Mouse (Mus musculus) hematopoietic stem cell, adult 5-6 weeks (primary cell): ENCODE results near the gene Gm21190. TPM values are rescaled to one million over a fixed set of nuclear protein-coding genes. Genes with fewer than 3 reads are reported as not detected.
"Not testable (repeated sequence)": the region's sequence is repeated elsewhere in the genome, so short reads cannot be mapped to it uniquely, and the experiment has no call there.

Source experiments
- ATAC-seq, 2 experiments: fragments of 125-278 bp in 1 of 2; replicated peaks in 1 of 2; 2 replicates each; pipeline ENCODE4 v1.8.0; 2016 to 2017; ENCODE audit warnings: inconsistent platforms in 2 of 2, mild to moderate bottlenecking in 2 of 2, moderate number of reproducible peaks in 2 of 2, low read depth in 1 of 2, moderate TSS enrichment in 1 of 2; ENCODE audit not compliant: low FRiP score in 2 of 2, poor library complexity in 2 of 2, severe bottlenecking in 2 of 2, insufficient read depth in 1 of 2, low TSS enrichment in 1 of 2
- total RNA-seq: library from RNA; stranded (forward); fragments of 172-1452, 232-1000 nt; gene quantifications from 2 replicates; pipeline ENCODE4 v1.2.3, GENCODE M21; 2017

Gm21190 gene
- not detected in 2 replicates for total RNA-seq

GRCm38 (mm10) chr5:15529122-15529521, at the start of gene Gm21190:
Gm21190 (minus strand) TSS chr5:15529222.
- not testable (repeated sequence) for ATAC-seq

- ATAC-seq, result not testable (repeated sequence)
Observed at GRCm38 (mm10) chr5:15577033-15577432, 48.0 kb upstream of the Gm21190 start, which contains the start of gene Gm21083. Gm21083 (plus strand) TSS chr5:15577333.

- ATAC-seq, result not testable (repeated sequence)
Observed at GRCm38 (mm10) chr5:15573735-15574134, 44.7 kb upstream of the Gm21190 start.

- not testable (repeated sequence) for ATAC-seq
Observed at GRCm38 (mm10) chr5:15561425-15562264, 32.6 kb upstream of the Gm21190 start.

- ATAC-seq, result not testable (repeated sequence)
Observed at GRCm38 (mm10) chr5:15558654-15559053, 29.6 kb upstream of the Gm21190 start.

- not testable (repeated sequence) for ATAC-seq
Observed at GRCm38 (mm10) chr5:15549606-15550005, 20.6 kb upstream of the Gm21190 start.

GRCm38 (mm10) chr5:15549134-15549533, 20.1 kb upstream of the Gm21190 start:
- not testable (repeated sequence) for ATAC-seq

- ATAC-seq, result not testable (repeated sequence)
Observed at GRCm38 (mm10) chr5:15548642-15549041, 19.6 kb upstream of the Gm21190 start.

GRCm38 (mm10) chr5:15522470-15522869, 6.6 kb downstream of the Gm21190 start:
- ATAC-seq, result not testable (repeated sequence)

GRCm38 (mm10) chr5:15522028-15522427, 7.0 kb downstream of the Gm21190 start:
- ATAC-seq, result not testable (repeated sequence)

- not testable (repeated sequence) for ATAC-seq
Observed at GRCm38 (mm10) chr5:15520418-15520817, 8.6 kb downstream of the Gm21190 start.

- ATAC-seq, result not testable (repeated sequence)
Observed at GRCm38 (mm10) chr5:15517150-15517549, 11.9 kb downstream of the Gm21190 start.

- not testable (repeated sequence) for ATAC-seq
Observed at GRCm38 (mm10) chr5:15512236-15512635, 16.8 kb downstream of the Gm21190 start.

- ATAC-seq, result not testable (repeated sequence)
Observed at GRCm38 (mm10) chr5:15509911-15510310, 19.1 kb downstream of the Gm21190 start.

GRCm38 (mm10) chr5:15508460-15509451, 20.3 kb downstream of the Gm21190 start:
- ATAC-seq, result not testable (repeated sequence)

- ATAC-seq, result not testable (repeated sequence)
Observed at GRCm38 (mm10) chr5:15507757-15508459, 21.1 kb downstream of the Gm21190 start.

GRCm38 (mm10) chr5:15507309-15507619, 21.8 kb downstream of the Gm21190 start:
- ATAC-seq, result no peak
